Mouse (Mus musculus): Measurements from ENCODE around the gene Lsm7. TPM values are rescaled to one million over a fixed set of nuclear protein-coding genes. Genes with fewer than 3 reads are reported as not detected.
"Not testable (repeated sequence)": the region's sequence is repeated elsewhere in the genome, so short reads cannot be mapped to it uniquely, and the experiment has no call there.

Gene Lsm7
- polyA plus RNA-seq, 1 experiment: 79.1 TPM

GRCm38 (mm10) chr10:80822528-80822927 lies 32.5 kb downstream of the Lsm7 start:
- WGBS: 82% methylated on average over 5 of the region's 5 CpGs
- TF ChIP-seq POLR2A (IDR thresholded peaks at IDR 0.05; ENCODE audit: borderline replicate concordance, extremely low read depth, low read depth, low read length) (no peak), CTCF (IDR thresholded peaks at IDR 0.05; ENCODE audit: insufficient read depth, low read length) (no peak)
- no peak overlapping the region for H3K4me3 ChIP-seq (replicated peaks; ENCODE audit: extremely low read depth, low read depth, low read length)
- DNase-seq: no peak
- H3K4me1 ChIP-seq (ENCODE audit: control insufficient read depth, insufficient read depth, low read length): no peaks in the 10 kb centered on the region; the same call in 1 of the 2 replicates

- no peak overlapping the region for H3K4me3 ChIP-seq (replicated peaks; ENCODE audit: extremely low read depth, low read depth, low read length)
- 41% methylated on average over 2 of the region's 2 CpGs for WGBS
- H3K4me1 ChIP-seq (ENCODE audit: control insufficient read depth, insufficient read depth, low read length): no peaks in the 10 kb centered on the region
- 0 out of 2 replicates have a peak, but pooled peaks have one; percentile 17 for TF ChIP-seq CTCF (IDR thresholded peaks at IDR 0.05; ENCODE audit: insufficient read depth, low read length)
- no peak for TF ChIP-seq POLR2A (IDR thresholded peaks at IDR 0.05; ENCODE audit: borderline replicate concordance, extremely low read depth, low read depth, low read length)
- DNase-seq: no peak
Observed at GRCm38 (mm10) chr10:80821991-80822390, 33.0 kb downstream of the Lsm7 start.

GRCm38 (mm10) chr10:80819406-80819805 lies 35.6 kb downstream of the Lsm7 start:
- TF ChIP-seq CTCF (IDR thresholded peaks at IDR 0.05; ENCODE audit: insufficient read depth, low read length): no peak
- TF ChIP-seq POLR2A (IDR thresholded peaks at IDR 0.05; ENCODE audit: borderline replicate concordance, extremely low read depth, low read depth, low read length): no peak
- WGBS: 34% methylated on average over 3 of the region's 3 CpGs
- Histone ChIP-seq H3K4me1 (ENCODE audit: control insufficient read depth, insufficient read depth, low read length) (no peaks in the 10 kb centered on the region), H3K4me3 (replicated peaks; ENCODE audit: extremely low read depth, low read depth, low read length) (no peak overlapping the region)
- no peak for DNase-seq

DNA sequence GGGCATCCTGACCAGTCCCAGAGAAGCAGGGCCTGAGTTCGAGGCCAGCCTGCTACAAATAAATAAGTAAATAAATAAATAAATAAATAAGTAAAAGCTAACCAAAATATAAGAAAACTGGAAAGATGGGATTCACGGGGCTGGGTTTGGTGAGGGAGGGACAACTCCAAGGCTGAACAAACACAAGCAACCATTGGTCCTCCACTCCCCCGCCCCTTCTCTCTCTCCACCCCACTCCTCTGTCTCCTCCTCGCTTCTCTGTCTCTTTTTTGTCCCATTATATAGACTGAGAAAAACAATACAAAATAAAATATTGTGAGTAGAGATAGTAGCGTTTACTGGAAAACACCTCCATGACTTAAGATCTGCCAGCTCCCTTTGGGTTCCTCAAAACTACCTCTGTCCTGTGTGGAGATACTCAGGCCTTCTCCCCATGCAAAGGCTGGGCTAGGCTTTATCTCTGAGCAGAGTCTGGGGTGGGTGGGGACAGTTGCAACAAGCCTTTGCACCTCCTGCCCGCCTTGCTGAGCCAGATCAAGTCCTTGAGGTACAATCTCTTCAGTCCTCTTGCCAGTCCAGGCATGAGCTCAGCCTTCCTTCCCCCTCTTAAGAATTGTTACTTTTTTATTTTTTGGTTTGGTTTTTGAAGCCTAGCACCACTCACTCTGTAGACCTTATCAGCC lies 36.3 kb downstream of the Lsm7 start:
- 47% methylated on average over 6 of the region's 6 CpGs for WGBS
- no peaks in the 10 kb centered on the region for H3K4me1 ChIP-seq (ENCODE audit: control insufficient read depth, insufficient read depth, low read length)
- DNase-seq: no peak
- no peak overlapping the region for H3K4me3 ChIP-seq (replicated peaks; ENCODE audit: extremely low read depth, low read depth, low read length)
- no peak for TF ChIP-seq POLR2A (IDR thresholded peaks at IDR 0.05; ENCODE audit: borderline replicate concordance, extremely low read depth, low read depth, low read length)
- TF ChIP-seq CTCF (IDR thresholded peaks at IDR 0.05; ENCODE audit: insufficient read depth, low read length): no peak

- H3K4me3 ChIP-seq (replicated peaks; ENCODE audit: extremely low read depth, low read depth, low read length); H3K4me1 ChIP-seq (ENCODE audit: control insufficient read depth, insufficient read depth, low read length); DNase-seq: not testable (repeated sequence)
- 81% methylated on average over 7 of the region's 7 CpGs for WGBS
Observed at GRCm38 (mm10) chr10:80817955-80818354, 37.1 kb downstream of the Lsm7 start.

DNA sequence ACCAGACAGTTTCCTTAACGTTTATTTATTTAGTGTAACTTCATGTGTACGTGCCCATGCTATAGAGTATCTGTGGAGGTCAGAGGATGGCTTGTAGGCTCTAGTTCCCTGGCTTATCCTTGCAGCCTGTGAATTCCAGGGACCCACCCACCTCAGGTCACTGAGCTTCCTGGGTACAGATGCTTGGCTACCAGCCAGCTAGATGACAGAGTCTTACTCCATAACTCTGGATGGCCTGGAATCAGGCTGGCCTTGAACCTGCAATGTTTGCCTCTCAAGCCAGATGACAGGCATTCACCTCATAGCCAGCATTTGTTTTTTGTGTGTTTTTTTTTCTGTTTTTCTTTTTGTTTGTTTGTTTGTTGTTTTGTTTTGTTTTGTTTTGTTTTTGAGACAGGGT lies 37.8 kb downstream of the Lsm7 start:
- H3K4me3 ChIP-seq (replicated peaks; ENCODE audit: extremely low read depth, low read depth, low read length): no peak overlapping the region
- WGBS: 50% methylated on average over 2 of the region's 2 CpGs
- no peak for DNase-seq
- no peaks in the 10 kb centered on the region for H3K4me1 ChIP-seq (ENCODE audit: control insufficient read depth, insufficient read depth, low read length)
- TF ChIP-seq POLR2A (IDR thresholded peaks at IDR 0.05; ENCODE audit: borderline replicate concordance, extremely low read depth, low read depth, low read length): no peak
- no peak for TF ChIP-seq CTCF (IDR thresholded peaks at IDR 0.05; ENCODE audit: insufficient read depth, low read length)

DNA sequence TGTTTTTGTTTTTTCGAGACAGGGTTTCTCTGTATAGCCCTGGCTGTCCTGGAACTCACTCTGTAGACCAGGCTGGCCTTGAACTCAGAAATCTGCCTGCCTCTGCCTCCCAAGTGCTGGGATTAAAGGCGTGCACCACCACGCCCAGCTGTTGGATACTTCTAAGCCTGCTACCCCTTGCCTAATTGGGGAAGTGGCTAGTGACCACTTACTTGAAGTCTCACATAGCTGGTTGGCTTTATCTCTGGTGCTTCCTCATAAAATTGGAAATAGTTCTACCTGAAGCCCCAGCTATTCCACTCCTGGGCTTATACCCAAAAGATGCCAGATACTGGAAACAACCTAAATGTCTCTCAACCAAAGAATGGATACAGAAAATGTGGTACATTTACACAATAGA lies 38.7 kb downstream of the Lsm7 start:
- not testable (repeated sequence) for DNase-seq; H3K4me1 ChIP-seq (ENCODE audit: control insufficient read depth, insufficient read depth, low read length); H3K4me3 ChIP-seq (replicated peaks; ENCODE audit: extremely low read depth, low read depth, low read length)
- 78% methylated on average over 3 of the region's 3 CpGs for WGBS

GRCm38 (mm10) chr10:80814800-80815199 lies 40.2 kb downstream of the Lsm7 start:
- WGBS: 57% methylated on average over 7 of the region's 7 CpGs
- no peak for DNase-seq
- Histone ChIP-seq H3K4me3 (replicated peaks; ENCODE audit: extremely low read depth, low read depth, low read length) (no peak overlapping the region), H3K4me1 (ENCODE audit: control insufficient read depth, insufficient read depth, low read length) (no peaks in the 10 kb centered on the region)
- TF ChIP-seq CTCF (IDR thresholded peaks at IDR 0.05; ENCODE audit: insufficient read depth, low read length): no peak
- no peak for TF ChIP-seq POLR2A (IDR thresholded peaks at IDR 0.05; ENCODE audit: borderline replicate concordance, extremely low read depth, low read depth, low read length)

GRCm38 (mm10) chr10:80813366-80813765 lies 41.6 kb downstream of the Lsm7 start, which contains the start of gene Jsrp1:
TSS of gene Jsrp1 (minus strand) at chr10:80813498.
- no peaks in the 10 kb centered on the region for H3K4me1 ChIP-seq (ENCODE audit: control insufficient read depth, insufficient read depth, low read length)
- no peak for DNase-seq
- WGBS: 66% methylated on average over 4 of the region's 4 CpGs
- TF ChIP-seq CTCF (IDR thresholded peaks at IDR 0.05; ENCODE audit: insufficient read depth, low read length): no peak
- no peak for TF ChIP-seq POLR2A (IDR thresholded peaks at IDR 0.05; ENCODE audit: borderline replicate concordance, extremely low read depth, low read depth, low read length)
- H3K4me3 ChIP-seq (replicated peaks; ENCODE audit: extremely low read depth, low read depth, low read length): no peak within 1 kb of the TSS

DNA sequence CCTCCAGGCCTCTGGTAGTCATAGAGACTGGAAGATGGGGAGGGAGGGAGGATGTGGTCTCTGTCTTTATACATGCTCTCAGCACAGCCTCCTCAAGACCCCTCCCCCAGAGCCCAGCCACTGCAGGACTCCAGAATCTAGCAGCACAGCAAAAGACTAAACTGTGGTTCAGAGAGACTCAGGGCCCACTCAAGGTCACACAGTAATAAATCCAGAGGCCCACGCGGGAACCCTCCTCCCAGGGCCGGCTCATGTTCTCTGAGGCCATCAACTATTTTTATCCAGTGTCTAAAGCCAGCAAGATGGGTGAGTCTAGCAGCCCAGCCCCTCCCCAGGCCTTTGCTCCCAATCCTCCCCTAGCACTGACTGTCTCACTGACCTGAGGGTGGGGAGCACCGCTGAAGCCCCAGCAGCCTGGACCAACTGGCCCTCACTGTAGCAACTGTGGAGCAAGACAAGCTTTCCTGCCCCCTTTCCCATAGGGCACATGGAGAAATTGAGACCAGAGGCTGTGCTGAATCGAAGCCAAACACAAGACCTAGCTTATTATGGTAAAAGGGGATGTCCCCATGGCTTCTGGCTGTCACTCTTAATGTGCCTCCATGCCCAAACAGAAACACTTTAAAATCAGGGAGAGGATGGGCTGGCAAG lies 42.5 kb downstream of the Lsm7 start:
- 46% methylated on average over 5 of the region's 5 CpGs for WGBS
- no peak for DNase-seq
- no peaks in the 10 kb centered on the region for H3K4me1 ChIP-seq (ENCODE audit: control insufficient read depth, insufficient read depth, low read length)
- TF ChIP-seq CTCF (IDR thresholded peaks at IDR 0.05; ENCODE audit: insufficient read depth, low read length) (no peak), POLR2A (IDR thresholded peaks at IDR 0.05; ENCODE audit: borderline replicate concordance, extremely low read depth, low read depth, low read length) (no peak)
- H3K4me3 ChIP-seq (replicated peaks; ENCODE audit: extremely low read depth, low read depth, low read length): no peak overlapping the region

Data from lung, adult 2 months (tissue).